Mouse (Mus musculus): ENCODE measurements around the gene Dnajc4. TPM values are rescaled to one million over a fixed set of nuclear protein-coding genes. Genes with fewer than 3 reads are reported as not detected.

Dnajc4 gene
- total and polyA plus RNA-seq, 3 experiments = 11.6 to 29.4 (median 24.3) TPM

GRCm38 (mm10) chr19:6972247-6972917 is 20.0 kb downstream of the Dnajc4 start:
- no peak overlapping the region for H3K4me3 ChIP-seq (ENCODE audit: low read depth, low read length)
- DNase-seq (ENCODE audit: low spot score) = no peak
- peaks cover 18% of the 10 kb centered on the region for H3K36me3 ChIP-seq (replicated peaks)
- ATAC-seq (ENCODE audit: extremely low read depth, insufficient number of reproducible peaks, low FRiP score, poor library complexity, severe bottlenecking) = no peak
- peaks cover 87% of the 10 kb centered on the region for H3K4me1 ChIP-seq (ENCODE audit: insufficient read depth, low read depth, low read length)
- no peaks in the 10 kb centered on the region for H3K9me3 ChIP-seq (replicated peaks)
- TF ChIP-seq GATA1 (IDR thresholded peaks at IDR 0.05; ENCODE audit: borderline replicate concordance, low read length) (no peak), POLR2AphosphoS5 (IDR thresholded peaks at IDR 0.05; ENCODE audit: insufficient replicate concordance, low read depth, low read length) (no peak), CTCF (IDR thresholded peaks at IDR 0.05; ENCODE audit: low read depth, low read length) (no peak), GATA2 (IDR thresholded peaks at IDR 0.05; ENCODE audit: borderline replicate concordance, low read depth, low read length) (no peak), TAL1 (conservative IDR thresholded peaks at IDR 0.05; ENCODE audit: low read depth, low read length) (no peak)
- H3K27me3 ChIP-seq (ENCODE audit: insufficient read depth, low read length) = no peaks in the 10 kb centered on the region

DNA sequence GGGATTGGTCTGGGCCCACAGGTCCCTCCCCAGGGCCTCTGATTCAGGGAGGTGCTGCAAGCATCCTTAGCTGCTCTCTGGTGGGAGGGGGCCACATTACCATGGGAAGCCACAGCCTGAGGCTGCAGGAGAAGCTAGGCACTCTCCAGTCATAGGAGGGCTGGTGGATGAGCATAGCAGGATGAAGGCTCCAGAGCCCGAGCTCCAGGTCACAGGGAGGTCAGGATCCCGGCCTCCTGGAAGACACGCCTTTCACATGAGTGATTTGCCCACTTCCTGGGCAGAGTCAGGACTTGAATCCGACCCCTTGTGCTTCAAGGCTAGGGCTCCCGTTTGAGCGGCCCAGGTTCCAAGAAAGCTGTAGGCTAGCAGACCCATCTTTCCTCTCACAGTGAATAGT is 20.7 kb downstream of the Dnajc4 start:
- DNase-seq (ENCODE audit: low spot score) = no peak
- peaks cover 86% of the 10 kb centered on the region for H3K4me1 ChIP-seq (ENCODE audit: insufficient read depth, low read depth, low read length)
- TF ChIP-seq CTCF (IDR thresholded peaks at IDR 0.05; ENCODE audit: low read depth, low read length) = no peak
- no peak for TF ChIP-seq TAL1 (conservative IDR thresholded peaks at IDR 0.05; ENCODE audit: low read depth, low read length)
- TF ChIP-seq GATA2 (IDR thresholded peaks at IDR 0.05; ENCODE audit: borderline replicate concordance, low read depth, low read length) = no peak
- TF ChIP-seq POLR2AphosphoS5 (IDR thresholded peaks at IDR 0.05; ENCODE audit: insufficient replicate concordance, low read depth, low read length) = no peak
- no peak for TF ChIP-seq GATA1 (IDR thresholded peaks at IDR 0.05; ENCODE audit: borderline replicate concordance, low read length)

GRCm38 (mm10) chr19:6970460-6971085 is 21.8 kb downstream of the Dnajc4 start:
- Histone ChIP-seq H3K27me3 (ENCODE audit: insufficient read depth, low read length) (no peaks in the 10 kb centered on the region), H3K36me3 (replicated peaks) (peaks cover 18% of the 10 kb centered on the region), H3K9me3 (replicated peaks) (no peaks in the 10 kb centered on the region), H3K4me3 (ENCODE audit: low read depth, low read length) (peak overlapping the region; percentile 80; the same call in 1 of the 2 replicates), H3K4me1 (ENCODE audit: insufficient read depth, low read depth, low read length) (peaks cover 81% of the 10 kb centered on the region)
- peak; percentile 28 for DNase-seq (ENCODE audit: low spot score)
- no peak for ATAC-seq (ENCODE audit: extremely low read depth, insufficient number of reproducible peaks, low FRiP score, poor library complexity, severe bottlenecking)
- TF ChIP-seq CTCF (IDR thresholded peaks at IDR 0.05; ENCODE audit: low read depth, low read length) (no peak), GATA1 (IDR thresholded peaks at IDR 0.05; ENCODE audit: borderline replicate concordance, low read length) (no peak), POLR2AphosphoS5 (IDR thresholded peaks at IDR 0.05; ENCODE audit: insufficient replicate concordance, low read depth, low read length) (no peak), GATA2 (IDR thresholded peaks at IDR 0.05; ENCODE audit: borderline replicate concordance, low read depth, low read length) (no peak), TAL1 (conservative IDR thresholded peaks at IDR 0.05; ENCODE audit: low read depth, low read length) (no peak)

More for the DNA sequence above, 20.7 kb downstream of the Dnajc4 start:
- H3K27me3 ChIP-seq (ENCODE audit: insufficient read depth, low read length) = no peaks in the 10 kb centered on the region
- no peak for ATAC-seq (ENCODE audit: extremely low read depth, insufficient number of reproducible peaks, low FRiP score, poor library complexity, severe bottlenecking)
- H3K36me3 ChIP-seq (replicated peaks) = peaks cover 16% of the 10 kb centered on the region
- H3K9me3 ChIP-seq (replicated peaks) = no peaks in the 10 kb centered on the region
- H3K4me3 ChIP-seq (ENCODE audit: low read depth, low read length) = no peak overlapping the region

DNA sequence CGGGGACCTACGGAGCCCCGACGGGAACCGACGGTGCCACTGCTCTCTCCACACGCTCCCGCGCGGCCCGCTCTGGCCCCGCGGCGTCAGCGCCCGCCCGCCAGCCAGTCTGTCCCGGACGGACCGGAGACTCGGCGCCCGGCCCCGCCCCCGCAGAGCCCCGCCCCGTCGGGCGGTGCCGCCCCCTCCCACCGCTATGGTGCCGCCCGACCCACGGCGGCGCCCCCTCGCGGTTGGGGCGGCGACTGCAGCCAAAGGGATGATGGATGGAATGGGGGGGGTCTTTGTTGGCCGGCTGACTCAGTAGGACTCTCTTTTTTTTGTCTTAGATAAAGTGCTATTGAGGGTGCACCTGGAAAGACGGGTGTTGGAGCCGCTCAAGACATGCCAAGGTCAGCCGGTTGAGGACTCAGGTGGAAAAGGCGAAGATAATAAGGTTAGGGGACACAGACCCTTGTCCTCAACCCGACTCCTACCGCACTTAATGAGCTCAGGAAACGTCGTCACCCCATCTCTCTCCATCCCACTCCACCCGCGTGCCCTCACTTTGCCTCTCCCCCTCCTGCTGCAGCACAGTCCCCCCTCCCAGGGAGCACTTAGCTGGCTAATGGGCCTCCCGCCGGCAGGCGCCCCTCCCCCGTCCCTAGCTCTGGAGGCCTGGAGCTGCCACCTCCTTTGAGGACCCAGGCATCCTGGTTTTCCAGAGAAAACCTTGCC is 22.5 kb downstream of the Dnajc4 start:
- Histone ChIP-seq H3K27me3 (ENCODE audit: insufficient read depth, low read length) (no peaks in the 10 kb centered on the region), H3K4me1 (ENCODE audit: insufficient read depth, low read depth, low read length) (peaks cover 84% of the 10 kb centered on the region), H3K36me3 (replicated peaks) (peaks cover 25% of the 10 kb centered on the region), H3K9me3 (replicated peaks) (no peaks in the 10 kb centered on the region), H3K4me3 (ENCODE audit: low read depth, low read length) (peak overlapping the region; percentile 80)
- ATAC-seq (ENCODE audit: extremely low read depth, insufficient number of reproducible peaks, low FRiP score, poor library complexity, severe bottlenecking) = no peak
- DNase-seq (ENCODE audit: low spot score) = peak; percentile 87
- TF ChIP-seq CTCF (IDR thresholded peaks at IDR 0.05; ENCODE audit: low read depth, low read length) (peak; percentile 31), POLR2AphosphoS5 (IDR thresholded peaks at IDR 0.05; ENCODE audit: insufficient replicate concordance, low read depth, low read length) (no peak), GATA2 (IDR thresholded peaks at IDR 0.05; ENCODE audit: borderline replicate concordance, low read depth, low read length) (no peak), TAL1 (conservative IDR thresholded peaks at IDR 0.05; ENCODE audit: low read depth, low read length) (no peak)

- ATAC-seq (ENCODE audit: extremely low read depth, insufficient number of reproducible peaks, low FRiP score, poor library complexity, severe bottlenecking) (no peak), DNase-seq (ENCODE audit: low spot score) (no peak)
- Histone ChIP-seq H3K4me1 (ENCODE audit: insufficient read depth, low read depth, low read length) (peaks cover 85% of the 10 kb centered on the region), H3K9me3 (replicated peaks) (no peaks in the 10 kb centered on the region), H3K4me3 (ENCODE audit: low read depth, low read length) (peak overlapping the region; percentile 80), H3K27me3 (ENCODE audit: insufficient read depth, low read length) (no peaks in the 10 kb centered on the region), H3K36me3 (replicated peaks) (peaks cover 31% of the 10 kb centered on the region)
- TF ChIP-seq CTCF (IDR thresholded peaks at IDR 0.05; ENCODE audit: low read depth, low read length) = no peak
- no peak for TF ChIP-seq GATA2 (IDR thresholded peaks at IDR 0.05; ENCODE audit: borderline replicate concordance, low read depth, low read length)
- TF ChIP-seq GATA1 (IDR thresholded peaks at IDR 0.05; ENCODE audit: borderline replicate concordance, low read length) = no peak
- no peak for TF ChIP-seq TAL1 (conservative IDR thresholded peaks at IDR 0.05; ENCODE audit: low read depth, low read length)
- no peak for TF ChIP-seq POLR2AphosphoS5 (IDR thresholded peaks at IDR 0.05; ENCODE audit: insufficient replicate concordance, low read depth, low read length)
Observed at GRCm38 (mm10) chr19:6969291-6969664, 23.1 kb downstream of the Dnajc4 start.
